Mouse (Mus musculus): ENCODE results near the gene Hnrnph2. TPM values are rescaled to one million over a fixed set of nuclear protein-coding genes. Genes with fewer than 3 reads are reported as not detected.

The Hnrnph2 gene
- total and polyA plus RNA-seq, 3 experiments, result 127 to 295 (median 200) TPM

DNA sequence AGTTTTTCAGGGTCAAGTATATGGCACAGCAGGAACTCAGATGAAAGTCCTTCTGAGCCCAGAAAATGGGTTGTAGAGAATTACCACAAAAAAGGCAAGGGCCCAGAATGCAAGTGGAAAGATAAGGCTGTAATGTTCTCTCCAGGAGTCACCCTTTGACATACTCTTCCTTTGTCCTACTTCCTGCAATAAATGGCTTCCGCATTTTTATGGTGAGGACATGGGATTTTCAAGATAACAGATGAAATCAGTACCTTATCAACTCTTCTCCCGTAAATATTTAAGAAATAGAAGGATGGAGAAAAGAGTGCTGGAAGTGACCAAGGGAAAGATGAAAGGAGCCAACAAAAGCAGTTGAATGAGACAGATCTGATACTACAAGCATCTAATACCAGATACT is 27.2 kb downstream of the Hnrnph2 start:
- peak; percentile 40 for DNase-seq (ENCODE audit: low read depth, low spot score)
- Histone ChIP-seq H3K4me1 (ENCODE audit: control insufficient read depth in 1 of 2, insufficient read depth in 2 of 2, low read length in 2 of 2) (peaks cover 3 to 10% of the 10 kb centered on the region in 2 experiments; a peak in 3 of 4 replicates), H3K4me3 (ENCODE audit: control insufficient read depth in 1 of 2, insufficient read depth in 1 of 2, low read depth in 2 of 2, low read length in 2 of 2) (no peak overlapping the region), H3K9ac (ENCODE audit: control insufficient read depth, low read depth, low read length, poor library complexity, severe bottlenecking) (no peak overlapping the region), H3K79me2 (ENCODE audit: control insufficient read depth, insufficient read depth, low read length, poor library complexity) (no peaks in the 10 kb centered on the region), H3K27ac (ENCODE audit: control insufficient read depth, low read depth, low read length) (no peak overlapping the region), H3K36me3 (ENCODE audit: control insufficient read depth in 1 of 2, insufficient read depth in 2 of 2, low read length in 2 of 2) (peaks cover 0 to 3% of the 10 kb centered on the region in 2 experiments; a peak in 1 of 4 replicates), H3K9me3 (replicated peaks; ENCODE audit: insufficient read depth, low read length) (no peaks in the 10 kb centered on the region), H3K27me3 (ENCODE audit: control insufficient read depth in 1 of 2, insufficient read depth in 2 of 2, low read length in 2 of 2) (peaks cover 4 to 6% of the 10 kb centered on the region in 2 experiments; a peak in 3 of 4 replicates)
- TF ChIP-seq ETS1 (IDR thresholded peaks at IDR 0.05; ENCODE audit: low read depth, low read length) (0 out of 2 replicates have a peak, but pooled peaks have one; percentile 8), ZKSCAN1 (IDR thresholded peaks at IDR 0.05; ENCODE audit: low read depth, low read length) (no peak), BHLHE40 (IDR thresholded peaks at IDR 0.05; ENCODE audit: borderline replicate concordance, low read depth, low read length) (no peak), CTCF (IDR thresholded peaks at IDR 0.05 in 2 of 3, conservative IDR thresholded peaks at IDR 0.05 in 1 of 3; ENCODE audit: control insufficient read depth in 1 of 3, insufficient read depth in 1 of 3, low read depth in 2 of 3, low read length in 3 of 3, poor library complexity in 1 of 3, severe bottlenecking in 1 of 3) (no peak), ELF1 (IDR thresholded peaks at IDR 0.05; ENCODE audit: low read depth, low read length) (peak; percentile 29; the same call in 1 of the 2 replicates), GATA1 (IDR thresholded peaks at IDR 0.05; ENCODE audit: low read depth, low read length) (peak; percentile 74), E2F4 (IDR thresholded peaks at IDR 0.05; ENCODE audit: borderline replicate concordance, low read depth, low read length) (no peak), UBTF (IDR thresholded peaks at IDR 0.05; ENCODE audit: borderline replicate concordance, insufficient read depth, low read depth, low read length) (no peak), EP300 (IDR thresholded peaks at IDR 0.05; ENCODE audit: low read depth in 1 of 2, low read length in 2 of 2) (peak; percentile 31 to 65; a peak in 2 of 4 replicates), TCF12 (IDR thresholded peaks at IDR 0.05; ENCODE audit: low read depth, low read length) (no peak), RCOR1 (IDR thresholded peaks at IDR 0.05; ENCODE audit: low read depth, low read length) (peak; percentile 53; the same call in 1 of the 2 replicates), ZC3H11A (IDR thresholded peaks at IDR 0.05; ENCODE audit: low read depth, low read length) (no peak), POLR2AphosphoS5 (IDR thresholded peaks at IDR 0.05; ENCODE audit: borderline replicate concordance, low read depth, low read length) (no peak)

DNA sequence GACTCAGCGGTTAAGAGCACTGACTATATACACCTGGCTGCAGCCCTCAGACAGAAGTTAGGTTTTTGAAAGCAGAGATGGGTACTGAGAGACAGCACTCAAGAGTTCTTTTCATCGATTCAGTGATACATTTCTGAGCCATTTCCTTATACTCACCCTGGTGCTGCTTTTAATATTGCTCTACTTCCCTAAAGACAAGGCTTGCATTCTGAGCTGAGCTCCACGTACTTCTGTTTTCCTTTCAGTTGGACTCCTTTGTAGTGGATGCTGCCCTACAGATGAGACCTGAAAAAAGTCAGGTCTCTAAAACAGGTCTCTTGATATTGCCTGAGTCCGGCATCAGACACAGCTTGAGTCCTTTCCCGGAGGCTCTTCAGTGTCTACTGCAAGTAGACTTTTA is 31.7 kb downstream of the Hnrnph2 start:
- Histone ChIP-seq H3K36me3 (ENCODE audit: control insufficient read depth in 1 of 2, insufficient read depth in 2 of 2, low read length in 2 of 2) (no peaks in the 10 kb centered on the region), H3K9ac (ENCODE audit: control insufficient read depth, low read depth, low read length, poor library complexity, severe bottlenecking) (no peak overlapping the region), H3K27ac (ENCODE audit: control insufficient read depth, low read depth, low read length) (no peak overlapping the region), H3K27me3 (ENCODE audit: control insufficient read depth in 1 of 2, insufficient read depth in 2 of 2, low read length in 2 of 2) (no peaks in the 10 kb centered on the region), H3K4me1 (ENCODE audit: control insufficient read depth in 1 of 2, insufficient read depth in 2 of 2, low read length in 2 of 2) (peaks cover under 1 to 5% of the 10 kb centered on the region in 2 experiments; a peak in 2 of 4 replicates), H3K79me2 (ENCODE audit: control insufficient read depth, insufficient read depth, low read length, poor library complexity) (no peaks in the 10 kb centered on the region), H3K4me3 (ENCODE audit: control insufficient read depth in 1 of 2, insufficient read depth in 1 of 2, low read depth in 2 of 2, low read length in 2 of 2) (no peak overlapping the region), H3K9me3 (replicated peaks; ENCODE audit: insufficient read depth, low read length) (no peaks in the 10 kb centered on the region)
- DNase-seq (ENCODE audit: low read depth, low spot score), result no peak
- no peak for TF ChIP-seq ZMIZ1 (IDR thresholded peaks at IDR 0.05; ENCODE audit: low read depth, low read length)
- TF ChIP-seq EP300 (IDR thresholded peaks at IDR 0.05; ENCODE audit: low read depth in 1 of 2, low read length in 2 of 2), result no peak
- TF ChIP-seq POLR2AphosphoS5 (IDR thresholded peaks at IDR 0.05; ENCODE audit: borderline replicate concordance, low read depth, low read length), result no peak
- TF ChIP-seq SIN3A (IDR thresholded peaks at IDR 0.05; ENCODE audit: low read length), result no peak
- TF ChIP-seq MYB (IDR thresholded peaks at IDR 0.05; ENCODE audit: low read depth, low read length), result no peak
- no peak for TF ChIP-seq ZNF384 (IDR thresholded peaks at IDR 0.05; ENCODE audit: low read depth, low read length)
- TF ChIP-seq ZKSCAN1 (IDR thresholded peaks at IDR 0.05; ENCODE audit: low read depth, low read length), result no peak
- TF ChIP-seq ZC3H11A (IDR thresholded peaks at IDR 0.05; ENCODE audit: low read depth, low read length), result no peak
- no peak for TF ChIP-seq TAL1 (IDR thresholded peaks at IDR 0.05; ENCODE audit: low read length)
- no peak for TF ChIP-seq TBP (IDR thresholded peaks at IDR 0.05; ENCODE audit: low read depth, low read length)
- TF ChIP-seq CTCF (IDR thresholded peaks at IDR 0.05 in 2 of 3, conservative IDR thresholded peaks at IDR 0.05 in 1 of 3; ENCODE audit: control insufficient read depth in 1 of 3, insufficient read depth in 1 of 3, low read depth in 2 of 3, low read length in 3 of 3, poor library complexity in 1 of 3, severe bottlenecking in 1 of 3), result no peak
- no peak for TF ChIP-seq POLR2AphosphoS2 (IDR thresholded peaks at IDR 0.05; ENCODE audit: low read length)
- no peak for TF ChIP-seq NRF1 (IDR thresholded peaks at IDR 0.05; ENCODE audit: insufficient read depth, low read depth, low read length, poor library complexity, severe bottlenecking)
- TF ChIP-seq ELF1 (IDR thresholded peaks at IDR 0.05; ENCODE audit: low read depth, low read length), result no peak
- TF ChIP-seq MEF2A (IDR thresholded peaks at IDR 0.05; ENCODE audit: extremely low read depth, insufficient replicate concordance, low read depth, low read length, poor library complexity, severe bottlenecking), result no peak
- no peak for TF ChIP-seq MYC (IDR thresholded peaks at IDR 0.05; ENCODE audit: low read depth, low read length)
- no peak for TF ChIP-seq USF2 (IDR thresholded peaks at IDR 0.05; ENCODE audit: borderline replicate concordance in 1 of 2, insufficient read depth in 1 of 2, low read depth in 1 of 2, low read length in 2 of 2)
